Mouse (Mus musculus): Measurements from ENCODE around the gene Ccl22.

The Ccl22 gene

DNA sequence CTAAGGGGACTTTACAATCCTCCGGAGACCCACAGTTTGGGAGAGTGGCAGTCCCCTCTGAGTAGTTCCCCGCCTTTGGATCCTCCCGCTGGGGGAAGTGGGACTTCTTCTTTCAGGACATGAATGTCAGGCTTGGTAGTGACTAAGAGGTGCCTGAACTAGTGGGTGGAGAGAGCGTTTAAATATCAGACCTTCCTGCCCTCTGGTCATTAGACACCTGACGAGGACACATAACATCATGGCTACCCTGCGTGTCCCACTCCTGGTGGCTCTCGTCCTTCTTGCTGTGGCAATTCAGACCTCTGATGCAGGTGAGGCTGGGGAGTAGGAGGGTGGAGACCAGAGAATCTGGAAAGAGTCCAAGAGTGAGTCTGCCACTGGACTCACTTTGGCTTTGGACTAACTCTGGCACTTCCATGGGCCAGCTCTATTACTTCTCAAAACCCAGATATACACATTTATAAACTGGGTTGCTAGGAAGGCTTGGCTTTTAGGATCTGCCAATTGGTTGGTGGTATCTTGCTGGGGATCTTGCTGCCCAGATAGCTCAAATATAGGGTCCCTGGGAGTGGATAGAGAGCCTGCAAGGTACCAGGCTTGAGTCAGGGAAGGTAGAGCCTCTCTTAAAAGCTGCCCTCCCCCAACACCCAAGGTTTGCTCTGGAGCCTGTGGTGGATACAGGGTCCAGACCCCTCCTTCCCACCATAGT is at the start of gene Ccl22:
Gene Ccl22, plus strand, starts transcription at position 115 of the 709 bp plus-strand sequence.
- no peak for DNase-seq (ENCODE audit: low spot score in 2 of 2)

DNA sequence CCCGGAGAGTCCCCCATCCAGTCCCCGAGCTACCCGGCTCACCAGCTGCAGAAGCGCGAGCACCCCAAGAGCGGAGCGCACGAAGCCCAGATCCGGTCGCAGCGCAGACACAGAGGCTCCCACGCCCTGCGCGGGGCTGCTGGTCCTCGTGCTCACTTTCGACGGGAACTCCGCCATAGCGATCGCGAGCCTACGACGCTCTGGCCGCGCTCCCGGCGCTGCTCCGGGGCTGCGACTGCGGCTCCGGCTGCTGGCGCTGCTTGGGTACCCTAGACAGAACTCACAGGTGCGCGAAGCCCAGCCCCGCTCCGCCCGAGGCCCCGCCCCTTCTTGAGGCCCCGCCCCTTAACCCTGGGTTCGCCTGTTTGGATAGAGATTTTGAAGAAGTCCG is 49.4 kb upstream of the Ccl22 start, which contains the start of gene Pllp:
Gene Pllp, minus strand, starts transcription at position 285 of the 391 bp plus-strand sequence.
- DNase-seq (ENCODE audit: low spot score in 2 of 2), result no peak

DNA sequence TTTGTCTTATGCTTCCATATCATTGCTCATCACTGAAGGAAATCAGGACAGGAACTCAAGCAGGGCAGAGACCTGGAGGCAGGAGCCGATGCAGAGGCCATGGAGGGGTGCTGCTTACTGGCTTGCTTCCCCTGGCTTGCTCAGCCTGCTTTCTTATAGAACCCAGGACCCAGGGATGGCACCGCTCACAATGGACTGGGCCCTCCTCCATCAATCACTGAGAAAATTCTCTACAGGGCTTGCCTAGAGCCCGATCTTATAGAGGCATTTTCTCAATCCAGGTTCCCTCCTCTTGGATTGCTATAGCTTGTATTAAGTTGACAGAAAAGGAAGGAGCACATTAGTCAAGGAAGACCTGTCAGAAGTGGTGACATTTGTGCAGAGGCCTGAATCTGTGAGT is 48.8 kb upstream of the Ccl22 start:
- DNase-seq (ENCODE audit: low spot score in 2 of 2), result no peak

DNA sequence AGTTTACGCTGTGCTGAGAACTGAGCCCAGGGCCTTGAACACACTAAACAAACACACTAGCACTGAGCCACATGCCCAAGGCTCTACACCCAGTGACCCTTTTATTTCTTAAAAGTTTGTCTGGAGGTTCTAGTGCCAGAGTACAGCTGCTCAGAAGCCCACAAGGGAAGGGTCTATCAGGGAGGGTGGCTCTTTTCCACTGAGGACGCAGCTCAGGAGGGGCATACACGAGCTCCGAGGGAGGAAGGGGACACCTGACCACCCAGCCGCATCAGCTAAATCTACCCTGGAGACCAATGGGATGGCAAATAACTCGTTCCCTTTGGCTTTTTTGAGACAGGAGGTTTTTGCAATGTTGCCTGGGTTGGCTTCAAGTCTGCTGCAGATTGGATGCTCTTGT is 47.4 kb upstream of the Ccl22 start:
- no peak for DNase-seq (ENCODE audit: low spot score in 2 of 2)

DNA sequence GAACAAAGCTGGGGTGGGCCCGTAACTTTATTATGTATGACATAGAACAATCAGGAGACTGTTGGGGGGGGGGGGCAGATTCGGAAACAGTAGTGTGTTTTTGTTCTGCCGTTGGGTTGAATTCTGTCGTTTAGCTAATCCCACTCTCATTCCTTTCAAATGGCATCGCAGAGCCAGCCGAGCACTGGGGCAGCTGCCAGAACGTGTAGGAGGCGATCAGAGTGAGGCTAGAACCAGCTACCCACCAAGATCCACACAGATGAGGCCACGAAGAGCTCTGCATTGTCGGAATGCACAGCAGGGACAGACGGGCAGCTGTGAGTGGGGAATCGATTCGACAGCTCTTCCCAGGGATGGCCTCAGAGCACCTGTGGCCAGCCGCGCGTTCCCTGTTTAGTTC is 46.0 kb upstream of the Ccl22 start:
- no peak for DNase-seq (ENCODE audit: low spot score in 2 of 2)

DNA sequence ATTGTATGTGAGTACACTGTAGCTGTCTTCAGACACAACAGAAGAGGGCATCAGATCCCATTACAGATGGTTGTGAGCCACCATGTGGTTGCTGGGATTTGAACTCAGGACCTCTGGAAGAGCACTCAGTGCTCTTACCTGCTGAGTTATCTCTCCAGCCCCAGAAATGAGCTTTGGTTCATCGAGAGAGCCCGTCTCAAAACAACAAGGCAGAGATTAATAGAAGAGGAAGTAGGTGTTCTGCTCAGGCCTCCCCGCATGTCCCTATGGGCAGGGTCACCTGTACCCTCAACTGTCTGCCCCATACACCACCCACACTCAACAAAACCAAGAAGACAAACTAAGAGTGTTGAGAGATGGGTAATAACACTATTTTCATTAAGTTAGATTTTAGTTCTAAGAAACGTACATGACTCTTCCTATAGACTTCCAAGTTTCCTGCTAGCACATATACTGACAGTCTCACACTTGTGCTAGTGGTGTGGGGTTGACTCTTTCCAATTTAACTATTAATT is 44.9 kb upstream of the Ccl22 start:
- no peak for DNase-seq (ENCODE audit: low spot score in 2 of 2)

DNA sequence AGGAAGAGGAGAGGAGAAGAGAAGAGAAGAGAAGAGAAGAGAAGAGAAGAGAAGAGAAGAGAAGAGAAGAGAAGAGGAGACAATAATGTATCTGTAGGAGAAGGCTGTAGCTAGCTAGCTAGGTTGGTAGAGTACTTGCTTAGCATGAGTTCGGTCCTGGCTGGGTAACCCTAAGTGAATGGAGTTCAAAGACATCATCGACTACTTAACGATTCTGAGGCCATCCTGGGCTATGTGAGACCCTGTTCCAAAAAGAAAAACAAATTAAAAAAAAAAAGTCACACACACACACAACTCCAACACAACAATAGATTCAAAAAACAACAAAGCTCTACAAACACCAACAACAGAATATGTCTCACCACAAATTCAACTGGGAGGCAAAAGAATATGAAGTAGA is 43.2 kb upstream of the Ccl22 start:
- DNase-seq (ENCODE audit: low spot score in 2 of 2), result no peak

DNA sequence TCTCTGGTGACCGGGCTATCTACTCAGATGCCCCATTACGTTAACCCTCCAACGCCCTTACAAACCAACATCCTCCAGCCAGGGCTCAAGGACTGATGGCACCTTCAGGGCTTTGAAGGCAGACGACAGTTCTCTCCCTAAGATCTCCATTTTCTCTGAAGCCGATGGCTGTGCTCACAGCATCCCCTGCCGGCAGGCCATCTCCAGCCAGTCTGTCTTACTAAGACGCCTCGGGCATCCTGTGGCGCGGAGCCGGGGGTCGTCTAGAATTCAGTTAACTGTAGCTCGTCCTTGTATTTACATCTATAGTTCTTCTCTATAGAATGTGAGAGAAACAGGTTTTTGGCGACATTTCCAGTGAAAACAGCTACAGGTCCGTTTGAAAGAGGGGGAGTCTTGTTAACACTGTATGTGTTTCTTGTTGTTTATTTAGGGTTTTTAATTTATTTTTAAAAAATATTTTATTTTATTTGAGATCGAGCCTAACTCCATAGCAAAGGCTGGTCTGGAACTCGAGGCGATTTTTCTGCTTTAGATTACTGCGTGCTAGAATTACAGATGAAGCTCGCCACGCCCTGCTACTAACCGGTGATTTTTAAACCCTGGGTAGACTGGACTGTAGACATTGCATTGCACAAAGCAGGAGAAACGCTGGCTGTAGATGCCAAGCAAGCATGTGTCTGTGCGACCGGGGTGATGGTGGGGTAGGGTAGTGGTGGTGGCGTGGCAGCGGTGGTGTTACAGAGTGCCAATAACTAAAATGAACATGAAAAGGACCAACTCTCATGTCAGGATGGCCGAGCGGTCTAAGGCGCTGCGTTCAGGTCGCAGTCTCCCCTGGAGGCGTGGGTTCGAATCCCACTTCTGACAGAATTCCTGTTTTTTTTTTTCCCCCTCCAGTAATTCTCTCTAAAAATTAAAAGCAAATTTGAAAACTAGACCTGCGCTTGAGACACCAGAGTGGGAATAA is 42.3 kb upstream of the Ccl22 start:
- peak; percentile 82 to 92 for DNase-seq (ENCODE audit: low spot score in 2 of 2)

DNA sequence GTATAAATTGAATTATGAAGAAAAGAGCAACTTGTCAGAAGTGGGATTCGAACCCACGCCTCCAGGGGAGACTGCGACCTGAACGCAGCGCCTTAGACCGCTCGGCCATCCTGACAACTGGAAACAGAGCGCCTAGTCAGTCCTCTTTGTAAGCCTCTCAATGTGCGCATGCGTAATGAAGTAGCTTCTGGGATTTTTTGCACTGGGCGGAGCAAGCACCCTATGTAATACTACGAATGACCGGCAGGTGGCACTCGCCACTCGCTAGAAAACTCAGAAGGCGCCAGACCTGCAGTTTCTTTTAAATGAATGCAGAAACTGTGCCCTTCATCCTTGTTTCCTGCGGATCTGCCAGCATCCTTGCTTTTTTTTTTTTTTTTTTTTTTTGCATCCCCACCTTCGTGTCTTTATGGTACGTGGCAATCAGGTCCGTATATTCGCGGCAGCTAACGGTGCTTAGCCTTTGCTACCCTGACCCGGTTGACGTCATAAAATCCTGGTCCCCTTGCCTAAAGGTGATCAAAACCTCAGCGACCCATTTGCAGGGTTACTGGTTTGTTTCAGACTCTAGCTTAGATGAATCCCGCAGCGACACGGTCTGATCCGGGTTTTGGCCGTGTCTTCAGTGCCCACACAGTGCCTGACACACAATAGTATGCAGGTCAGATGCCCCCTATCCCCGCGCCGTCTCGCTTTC is 41.3 kb upstream of the Ccl22 start:
- peak; percentile 99 to 100 for DNase-seq (ENCODE audit: low spot score in 2 of 2)

DNA sequence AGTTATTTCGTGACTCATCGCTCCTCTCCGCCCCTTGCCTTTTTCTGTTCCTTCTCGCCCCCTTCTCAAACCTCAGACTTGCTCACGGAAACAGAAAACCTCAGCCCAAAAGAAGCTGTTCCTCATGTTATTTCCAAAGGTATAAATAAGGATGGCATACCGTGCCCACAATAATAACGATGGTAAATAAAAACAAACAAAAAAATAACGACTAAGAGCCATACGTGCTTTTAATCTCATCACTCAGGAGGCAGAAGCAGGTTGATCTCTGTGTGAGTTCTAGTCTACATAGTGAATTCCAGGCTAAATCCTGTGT is 40.8 kb upstream of the Ccl22 start:
- no peak for DNase-seq (ENCODE audit: low spot score in 2 of 2)

DNA sequence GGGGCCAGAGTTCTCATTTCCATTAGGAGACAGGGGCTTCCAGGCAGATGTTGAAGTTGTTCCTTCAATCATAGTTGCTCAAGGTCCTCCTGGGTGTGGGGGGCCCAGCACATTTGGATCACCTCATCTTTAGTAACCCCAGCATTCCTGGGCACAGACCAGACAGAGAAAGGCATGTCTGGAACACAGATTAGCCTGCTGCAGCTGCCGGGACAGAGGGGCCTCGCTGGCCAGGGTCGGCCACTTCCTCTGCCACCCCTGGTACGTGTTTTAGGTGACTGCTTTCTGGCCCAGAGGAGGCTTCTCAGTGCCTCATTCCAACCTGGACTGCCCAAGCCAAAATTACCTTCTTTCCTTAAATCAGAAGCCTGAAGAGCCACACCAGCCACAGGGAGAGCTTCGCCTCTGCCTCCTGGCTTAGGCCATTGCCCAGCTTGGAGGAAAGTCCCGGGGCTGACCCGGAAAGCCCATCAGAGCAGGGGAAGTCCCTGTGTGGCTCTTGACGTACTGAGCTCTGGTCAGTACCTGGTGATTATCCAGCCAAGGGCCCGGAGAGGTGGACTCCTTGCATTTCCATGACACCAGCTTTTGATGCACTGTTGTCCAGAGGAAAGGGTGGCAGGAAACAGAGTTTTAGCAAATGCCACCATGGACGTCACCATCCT is 39.7 kb upstream of the Ccl22 start:
- DNase-seq (ENCODE audit: low spot score in 2 of 2), result no peak

DNA sequence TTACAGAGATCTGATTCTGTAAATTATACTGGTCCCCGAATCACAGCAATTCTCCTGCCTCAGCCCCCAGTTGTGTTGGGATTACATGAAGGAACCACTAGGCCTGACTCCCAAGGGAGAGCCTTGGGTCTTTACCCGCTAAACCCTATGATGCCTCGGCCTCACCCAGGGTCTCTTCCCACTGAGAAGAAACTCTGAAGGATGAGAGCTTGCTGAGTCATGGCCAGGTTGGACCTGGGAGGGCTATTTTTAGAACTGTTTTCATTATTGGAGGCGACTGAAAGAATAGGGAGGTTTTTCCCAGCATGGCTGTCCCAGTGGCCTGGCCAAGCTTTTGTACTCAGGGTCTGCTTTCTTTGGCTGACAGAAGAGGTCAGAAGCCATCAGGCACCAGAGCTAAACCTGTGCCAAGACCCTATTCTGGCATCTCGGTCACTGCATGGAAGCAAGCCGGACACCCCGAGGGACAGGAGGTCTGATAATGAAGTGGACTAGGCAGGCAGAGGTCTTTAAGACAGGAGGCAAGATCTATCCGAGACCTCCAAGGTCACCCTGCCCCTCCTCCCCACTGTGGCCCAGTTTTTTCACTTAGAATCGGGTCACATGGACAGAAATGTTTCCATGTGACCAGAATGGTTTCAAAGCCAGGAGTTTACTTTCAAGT is 38.5 kb upstream of the Ccl22 start:
- no peak for DNase-seq (ENCODE audit: low spot score in 2 of 2)

DNA sequence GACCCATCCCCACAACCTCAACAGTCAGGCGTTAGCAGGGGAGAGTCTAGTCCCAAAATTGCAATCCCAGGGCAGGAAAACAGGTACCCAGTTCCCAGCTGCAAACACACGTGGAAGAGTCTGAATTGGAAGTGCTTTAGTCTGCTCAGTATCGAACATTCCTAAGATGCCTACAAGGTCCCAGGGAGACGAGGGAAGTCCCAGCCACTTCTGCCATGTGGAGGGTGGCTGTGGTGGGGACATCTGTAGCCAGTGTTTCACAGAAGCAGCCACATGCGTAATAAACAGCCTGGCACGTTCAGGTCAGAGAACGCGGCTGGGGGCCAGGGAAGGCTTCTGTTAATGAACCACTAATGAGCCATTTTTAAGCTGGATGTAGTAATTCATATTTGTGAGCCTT is 35.1 kb upstream of the Ccl22 start:
- no peak for DNase-seq (ENCODE audit: low spot score in 2 of 2)

DNA sequence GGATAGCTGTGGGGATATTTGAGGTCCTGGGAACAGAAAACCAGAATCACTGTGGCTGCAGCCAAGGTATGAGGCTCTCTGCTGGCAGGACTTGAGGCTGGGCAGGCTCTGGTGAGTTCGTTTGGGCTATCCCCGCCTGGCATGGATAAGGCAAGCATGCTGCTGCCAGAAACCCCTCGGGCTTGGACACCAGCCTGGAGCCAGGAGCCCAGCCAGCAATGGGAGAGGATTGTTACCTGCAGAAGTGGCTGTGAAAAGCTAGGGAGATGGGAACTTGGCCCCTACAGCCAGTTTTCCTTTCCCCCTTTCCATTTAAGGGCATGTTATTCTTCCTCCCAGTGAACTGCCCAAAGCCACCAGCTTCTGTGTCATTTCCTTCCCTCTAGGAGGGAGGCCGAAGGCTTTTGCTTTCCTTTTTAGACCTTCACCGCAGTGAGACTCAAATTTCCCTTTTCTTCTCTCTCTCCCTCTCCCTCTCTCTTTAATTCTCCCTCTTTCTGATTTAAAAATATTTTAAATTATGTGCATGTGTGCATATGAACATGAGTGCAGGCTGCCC is 34.2 kb upstream of the Ccl22 start:
- DNase-seq (ENCODE audit: low spot score in 2 of 2), result no peak

DNA sequence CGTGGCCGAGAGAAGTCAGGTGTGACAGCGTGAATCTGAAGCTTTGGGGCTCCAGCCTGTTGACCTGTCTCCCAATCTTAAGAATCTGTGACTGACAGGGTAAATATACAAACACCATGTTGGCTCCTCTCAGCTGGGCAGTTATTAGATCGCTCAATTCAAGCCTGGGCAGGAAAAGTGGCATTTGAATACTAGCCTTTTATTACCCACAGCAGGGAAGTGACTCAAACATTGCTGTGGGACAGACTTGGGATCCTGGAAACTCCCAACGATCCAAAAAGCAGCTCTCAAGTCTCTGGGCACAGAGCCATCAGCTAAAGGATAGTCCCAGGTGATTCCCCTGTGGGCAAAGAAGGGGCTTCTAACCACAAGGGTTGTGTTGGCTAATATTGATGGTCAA is 30.8 kb upstream of the Ccl22 start:
- DNase-seq (ENCODE audit: low spot score in 2 of 2), result no peak

DNA sequence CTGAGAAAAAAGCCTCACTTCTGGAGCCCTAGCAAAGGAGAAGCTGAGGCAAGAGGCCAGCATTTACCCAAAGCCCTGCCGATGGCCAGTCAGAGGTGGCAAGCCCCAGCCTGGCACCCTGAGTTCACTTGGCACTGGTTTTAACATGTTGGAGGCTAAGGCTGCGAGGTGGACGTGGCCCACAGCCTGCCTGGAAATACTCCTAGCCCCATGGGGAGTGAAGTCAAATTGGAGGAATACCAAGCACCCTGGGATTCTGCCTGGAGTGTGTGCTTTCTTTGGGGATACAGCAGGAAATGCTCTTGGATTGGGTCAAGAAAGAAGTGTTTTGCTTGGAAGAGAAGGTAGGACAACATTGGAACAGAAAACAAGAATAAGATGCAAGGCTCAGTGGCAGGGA is 29.5 kb upstream of the Ccl22 start:
- DNase-seq (ENCODE audit: low spot score in 2 of 2), result no peak

DNA sequence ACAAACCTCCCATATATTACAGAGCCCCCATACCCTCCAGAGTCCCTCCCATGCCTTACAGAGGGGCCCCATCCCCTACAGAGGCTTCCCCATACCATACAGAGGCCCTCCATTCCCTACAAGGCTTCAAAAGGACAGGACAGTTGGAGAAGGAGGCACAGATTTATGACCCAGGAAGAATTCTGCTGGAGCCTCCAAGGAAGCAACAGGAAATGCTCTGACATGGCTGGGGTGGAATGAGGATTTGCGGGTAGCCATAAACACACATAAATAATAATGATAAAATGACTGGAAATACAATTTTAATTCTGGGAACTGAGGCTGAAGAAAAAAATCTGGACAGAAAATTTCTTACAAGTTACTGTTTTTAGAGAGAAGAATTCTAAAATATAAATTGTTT is 28.5 kb upstream of the Ccl22 start:
- DNase-seq (ENCODE audit: low spot score in 2 of 2), result no peak

DNA sequence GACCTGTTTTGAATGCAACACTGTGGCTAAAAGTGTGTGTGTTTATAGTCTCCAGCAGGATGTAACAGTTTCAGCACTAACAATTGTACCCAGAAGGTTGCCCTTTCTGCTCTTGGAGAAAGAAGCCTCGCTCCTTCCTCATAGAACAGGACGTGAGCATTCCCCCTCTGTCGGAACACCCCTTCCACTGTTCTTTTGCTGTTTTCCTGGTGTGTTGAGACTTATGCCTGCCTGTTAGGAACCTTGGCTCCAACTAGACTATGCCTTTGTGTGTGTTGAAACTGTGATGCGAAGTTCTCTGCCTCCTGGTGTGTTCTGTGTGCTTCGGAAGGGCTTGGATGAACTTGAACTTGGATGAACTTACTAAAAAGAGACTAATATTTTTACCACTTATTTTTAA is 19.4 kb upstream of the Ccl22 start:
- DNase-seq (ENCODE audit: low spot score in 2 of 2), result no peak

DNA sequence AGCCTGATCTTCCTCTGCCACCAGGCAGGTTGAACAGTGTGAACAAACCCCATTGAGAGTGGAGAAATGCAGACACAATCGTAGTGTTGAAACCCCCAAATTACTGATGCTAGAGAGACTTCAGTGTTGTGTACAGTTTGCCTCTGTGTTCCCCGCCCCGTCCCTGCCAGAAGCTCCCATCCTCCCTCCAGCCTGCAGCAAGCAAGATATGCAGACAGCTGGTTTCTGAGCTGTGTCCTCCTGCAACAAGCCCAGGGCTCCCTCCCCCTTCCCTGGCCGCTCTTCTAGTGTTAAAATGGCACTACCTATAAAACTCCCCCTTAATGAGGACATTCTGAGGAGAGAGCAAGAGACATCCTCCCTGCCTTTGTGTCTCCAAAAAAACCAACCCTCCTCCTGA is 16.1 kb upstream of the Ccl22 start:
- DNase-seq (ENCODE audit: low spot score in 2 of 2), result no peak

DNA sequence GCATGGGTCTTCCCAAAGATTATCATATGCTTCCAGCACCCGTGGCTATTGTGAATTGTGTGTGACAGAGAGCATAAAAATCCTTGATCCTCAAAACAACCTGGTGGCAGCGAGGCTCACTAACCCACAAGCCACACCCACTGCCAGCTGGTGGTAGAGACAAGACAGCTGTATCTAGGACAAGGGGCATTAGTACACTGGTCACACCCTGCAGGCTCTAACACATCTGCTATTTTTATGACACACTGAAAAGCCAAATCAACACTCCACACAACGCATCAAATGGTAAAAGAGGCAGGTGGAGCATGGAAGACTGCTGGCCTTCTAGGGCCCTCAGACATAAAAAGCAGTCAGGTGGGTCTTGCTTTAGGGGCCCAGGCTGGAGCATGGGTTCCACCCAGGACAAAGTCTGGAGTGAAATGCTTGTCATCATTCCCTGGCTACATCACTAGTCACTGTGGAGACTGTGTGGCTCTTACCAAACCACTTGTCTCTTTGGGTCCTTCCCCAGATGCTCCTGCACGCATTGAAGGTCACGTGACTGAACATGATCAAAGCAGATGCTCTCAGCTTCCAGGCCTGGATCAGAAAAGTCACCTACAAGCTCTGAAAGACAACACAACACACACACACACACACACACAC is 11.4 kb upstream of the Ccl22 start:
- DNase-seq (ENCODE audit: low spot score in 2 of 2), result no peak
